Mouse (Mus musculus) mouse embryonic stem cell (cell line): Measurements from ENCODE around the gene Tfip11.

Source experiments
- in situ Hi-C, 2 experiments: fragments of 300-500 bp; cut with MboI; formaldehyde crosslinking; loops; 1 replicate in 1 of 2; 3 replicates in 1 of 2; pipeline ENCODE4 v1.14.3; 2019 to 2020; ENCODE audit warnings: low sequenced_read_pairs in 2 of 2, low pct_unique_long_range_greater_than_20kb in 1 of 2, mixed read lengths in 1 of 2; ENCODE audit not compliant: unreplicated experiment in 1 of 2

The Tfip11 gene

DNA sequence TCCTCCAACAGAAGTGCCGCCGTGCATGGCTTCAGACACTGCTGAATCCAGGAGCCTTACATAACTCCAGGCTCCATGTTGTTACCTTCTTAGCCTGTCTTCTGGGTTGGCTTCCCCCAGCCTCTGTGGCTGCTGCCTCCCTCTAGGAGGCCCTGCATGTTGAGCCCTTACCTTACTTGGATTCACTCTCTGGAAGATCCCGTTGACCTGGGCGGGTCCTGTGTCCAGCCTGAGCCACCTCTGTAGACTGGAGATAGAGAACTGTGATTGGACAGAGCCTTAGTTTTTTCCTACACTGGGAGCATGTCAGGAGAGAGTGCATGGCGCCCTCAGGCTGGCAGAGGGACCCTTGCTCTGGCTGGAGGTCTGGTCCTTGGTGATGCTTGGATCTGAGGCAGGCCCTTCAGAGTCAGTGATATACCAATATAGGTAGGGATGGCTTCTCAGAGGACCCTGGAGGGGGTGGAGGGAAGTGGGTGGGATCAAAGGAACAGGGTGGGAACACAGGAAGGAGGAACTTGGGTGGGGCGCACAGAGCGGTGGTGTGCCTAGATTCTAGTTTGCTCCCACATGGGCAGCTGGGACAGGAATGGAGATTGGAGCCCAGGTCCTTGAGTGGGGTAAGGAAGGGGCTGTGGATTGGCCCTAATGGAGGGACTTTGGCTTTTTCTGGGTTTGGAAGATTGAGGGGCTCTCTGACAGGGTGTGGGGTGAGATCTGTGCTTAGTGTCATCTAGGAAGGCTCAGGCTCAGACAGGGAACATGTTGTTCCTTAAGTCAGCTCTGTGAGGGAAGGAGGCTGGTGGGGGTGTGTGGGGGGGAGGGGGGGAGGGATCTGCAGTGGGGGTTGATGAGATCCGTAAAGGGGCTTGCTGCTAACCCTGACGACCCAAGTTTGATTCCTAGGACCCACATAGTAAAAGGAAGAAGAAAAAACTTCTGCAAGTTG is 37.7 kb upstream of the Tfip11 start:
- in situ Hi-C loops, result no loop called here

DNA sequence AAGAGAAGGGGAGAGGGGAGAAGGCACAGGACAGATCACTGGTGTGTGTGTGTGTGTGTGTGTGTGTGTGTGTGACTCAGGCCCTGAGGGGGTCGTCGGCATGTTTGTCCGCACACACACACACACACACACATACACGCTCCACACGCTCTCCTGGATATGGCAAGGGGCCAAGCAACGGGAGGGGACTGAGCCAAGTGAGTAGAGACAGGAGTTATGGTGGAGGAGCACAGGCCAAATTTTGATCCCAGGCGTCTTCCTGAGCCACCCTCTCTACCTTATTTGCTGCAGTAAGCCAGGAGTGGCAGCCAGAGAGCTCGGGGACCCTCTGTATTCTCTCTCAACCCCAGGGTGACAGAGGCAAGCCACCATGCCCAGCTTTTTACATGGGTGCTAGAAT is 36.9 kb upstream of the Tfip11 start:
- in situ Hi-C loops, result no loop called here

DNA sequence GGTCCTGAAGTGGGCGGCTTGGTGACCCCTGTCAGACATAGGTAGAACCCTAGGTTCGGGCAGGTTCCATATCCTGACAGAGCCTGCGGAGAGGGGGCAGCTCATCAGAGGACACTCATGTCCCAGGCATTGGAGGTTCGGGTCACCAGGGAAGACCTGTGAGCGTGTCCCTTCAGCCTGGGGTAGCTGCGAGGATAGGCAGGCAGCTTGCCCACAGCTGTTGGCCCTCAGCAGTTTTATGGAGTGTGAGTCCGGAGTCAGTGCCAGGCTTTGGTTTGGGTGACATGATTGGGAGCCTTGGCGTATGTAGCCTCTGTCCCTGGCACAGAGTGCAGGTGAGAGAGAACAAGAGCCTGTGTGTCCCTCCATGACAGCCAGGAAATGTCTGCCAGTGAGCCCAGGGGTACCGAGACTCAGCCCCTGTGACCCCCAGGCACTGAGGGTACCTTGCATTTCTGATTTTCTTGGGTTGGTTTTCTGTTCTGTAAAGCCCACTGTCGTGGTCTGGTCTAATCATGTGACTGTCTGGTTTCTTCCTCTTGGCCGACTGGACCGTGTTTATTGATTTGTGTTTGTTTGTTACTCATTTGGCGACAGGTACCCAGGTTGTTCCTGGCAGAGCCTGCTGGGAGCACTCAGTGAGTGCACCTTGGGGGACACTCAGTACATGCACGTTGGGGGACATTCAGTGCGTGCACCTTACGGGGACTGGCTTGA is 36.2 kb upstream of the Tfip11 start:
- in situ Hi-C loops, result no loop called here

DNA sequence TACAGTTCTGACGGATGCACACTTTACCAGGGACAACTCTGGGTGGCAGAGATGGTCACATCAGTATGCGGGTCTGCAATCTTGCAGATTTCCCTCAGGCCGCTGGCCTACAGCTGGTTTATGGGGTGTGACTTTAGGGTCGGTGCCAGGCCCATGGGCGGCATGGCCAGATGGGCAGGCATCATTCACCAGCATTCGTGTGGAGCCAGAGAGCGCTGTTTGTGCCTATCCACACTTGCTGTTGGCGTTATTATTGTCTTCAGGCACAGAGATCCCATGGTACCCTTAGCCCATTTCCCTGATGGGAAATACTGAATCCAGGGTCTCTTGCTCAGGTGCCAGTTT is 35.6 kb upstream of the Tfip11 start:
- in situ Hi-C loops, result no loop called here

DNA sequence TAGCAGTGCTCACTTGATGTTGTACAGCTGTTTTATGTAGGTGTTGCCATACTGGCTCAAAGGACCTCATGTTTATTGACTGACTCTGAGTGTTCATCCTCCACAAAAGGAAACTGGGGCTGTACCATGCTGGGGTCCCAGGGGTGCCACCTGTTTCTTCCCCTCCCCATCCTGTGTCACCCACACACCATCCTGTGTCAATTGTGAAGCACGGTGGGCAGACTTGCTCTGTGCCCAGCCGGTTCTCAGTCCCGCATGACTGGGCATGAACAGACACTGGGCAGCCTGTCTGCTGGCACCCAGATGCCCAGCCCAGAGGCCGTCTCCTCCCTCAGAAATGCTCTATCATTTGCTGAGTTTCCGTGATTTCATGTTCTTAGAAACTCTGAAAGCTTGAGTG is 34.3 kb upstream of the Tfip11 start:
- in situ Hi-C loops, result no loop called here

DNA sequence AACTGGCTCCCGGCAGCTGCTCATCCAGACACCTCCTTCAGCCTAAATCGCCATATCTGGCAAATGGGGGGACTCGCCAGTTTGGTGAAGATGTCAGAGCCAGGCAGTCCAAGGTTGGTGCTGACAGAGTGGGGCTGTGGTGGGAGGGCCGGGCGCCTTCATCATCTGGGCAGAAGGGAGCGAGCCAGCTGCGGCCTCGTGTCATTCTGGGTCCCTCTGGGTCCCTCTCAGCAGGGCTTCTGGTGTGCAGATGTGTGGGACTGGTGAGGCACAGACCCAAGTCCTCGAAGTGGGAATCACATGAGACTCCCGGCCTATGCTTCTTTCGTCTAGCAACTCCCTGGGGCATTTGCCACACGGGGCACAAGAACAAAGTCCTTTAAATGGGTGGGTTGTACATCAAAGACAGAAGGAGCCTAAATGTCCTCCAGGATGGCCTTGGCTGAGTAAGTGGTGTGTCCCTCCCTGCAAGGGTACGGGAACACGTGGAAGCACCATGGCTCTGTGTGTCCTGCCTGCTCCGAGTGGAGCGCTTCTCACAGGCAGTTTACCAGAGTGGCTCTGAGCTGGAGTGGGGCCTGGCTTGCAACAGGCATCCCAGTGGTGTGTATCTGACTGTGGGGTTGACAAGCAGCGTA is 33.7 kb upstream of the Tfip11 start:
- in situ Hi-C loops, result no loop called here

DNA sequence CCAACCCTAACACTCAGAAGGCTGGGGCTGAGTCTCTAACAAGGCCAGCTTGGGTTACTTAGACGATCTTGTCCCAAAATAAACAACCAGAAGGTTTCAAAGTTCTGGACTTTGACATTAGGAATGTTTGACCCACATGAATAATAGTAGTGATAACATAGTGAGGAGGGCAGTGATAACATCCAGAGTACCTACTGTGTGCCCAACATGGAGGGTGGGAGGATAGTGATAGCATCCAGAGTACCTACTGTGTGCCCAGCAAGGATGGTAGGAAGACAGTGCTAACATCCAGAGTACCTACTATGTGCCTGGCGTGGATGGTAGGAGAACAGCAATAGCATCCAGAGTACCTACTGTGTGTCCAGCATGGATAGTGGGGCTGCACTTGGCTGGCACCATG is 32.4 kb upstream of the Tfip11 start:
- in situ Hi-C loops, result no loop called here

DNA sequence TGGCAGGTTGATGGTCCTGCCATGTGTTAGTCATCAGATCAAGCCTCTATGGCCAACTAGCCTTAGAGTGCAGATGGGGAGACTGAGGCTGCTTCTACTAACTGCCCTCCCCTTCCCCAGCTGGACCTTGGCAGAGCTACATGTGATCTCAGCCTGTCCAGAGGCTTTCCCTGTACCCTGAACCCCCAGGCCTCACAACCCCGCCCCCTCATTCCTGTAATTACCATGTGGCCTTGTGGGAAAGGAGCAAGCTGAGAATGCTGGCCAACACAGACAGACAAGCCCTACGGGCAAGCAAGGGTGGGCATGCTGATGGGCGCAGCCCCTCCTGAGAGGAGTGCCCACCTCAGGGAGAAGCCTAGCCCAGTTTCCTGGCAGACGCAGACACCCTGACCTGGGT is 31.5 kb upstream of the Tfip11 start:
- in situ Hi-C loops, result no loop called here

DNA sequence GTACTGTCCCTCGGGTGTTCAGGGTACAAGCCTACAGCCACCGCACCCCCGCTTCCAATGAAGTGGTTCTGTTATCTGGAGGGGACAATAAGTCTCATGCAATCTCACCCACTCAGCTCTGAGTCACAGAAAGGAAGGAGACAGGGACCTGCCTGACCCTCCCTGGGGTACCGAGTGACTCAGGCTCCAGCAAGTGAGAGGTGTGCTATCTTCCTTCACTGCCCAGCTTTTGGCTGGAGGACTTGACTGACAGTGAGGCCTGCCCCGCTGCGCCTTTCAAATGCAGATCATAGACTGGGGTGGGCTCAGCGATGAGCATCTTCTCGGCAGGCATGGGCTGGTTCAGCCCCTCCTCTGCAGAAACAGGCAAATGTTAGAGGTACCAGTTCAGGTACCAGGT is 31.0 kb upstream of the Tfip11 start:
- in situ Hi-C loops, result no loop called here

DNA sequence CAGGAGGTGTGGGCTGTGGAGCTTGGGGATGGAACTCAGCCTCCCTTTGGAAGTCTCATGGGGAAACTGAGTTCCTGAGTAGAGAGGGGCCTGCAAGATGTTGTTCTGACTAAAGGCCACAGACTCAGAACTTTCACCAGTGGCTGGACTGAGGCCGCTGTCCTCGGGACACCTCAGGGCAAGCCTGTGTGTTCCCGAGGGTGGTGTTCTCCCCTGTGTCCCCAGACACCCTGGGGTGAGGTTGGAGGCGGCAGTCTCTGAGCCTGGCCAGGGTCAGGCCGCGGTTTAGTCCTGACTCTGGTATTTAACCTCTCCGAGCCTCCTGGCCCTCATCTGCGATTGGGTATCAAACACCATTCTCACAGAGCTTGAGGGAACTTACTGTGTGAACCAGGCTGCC is 30.6 kb upstream of the Tfip11 start:
- in situ Hi-C loops, result no loop called here

DNA sequence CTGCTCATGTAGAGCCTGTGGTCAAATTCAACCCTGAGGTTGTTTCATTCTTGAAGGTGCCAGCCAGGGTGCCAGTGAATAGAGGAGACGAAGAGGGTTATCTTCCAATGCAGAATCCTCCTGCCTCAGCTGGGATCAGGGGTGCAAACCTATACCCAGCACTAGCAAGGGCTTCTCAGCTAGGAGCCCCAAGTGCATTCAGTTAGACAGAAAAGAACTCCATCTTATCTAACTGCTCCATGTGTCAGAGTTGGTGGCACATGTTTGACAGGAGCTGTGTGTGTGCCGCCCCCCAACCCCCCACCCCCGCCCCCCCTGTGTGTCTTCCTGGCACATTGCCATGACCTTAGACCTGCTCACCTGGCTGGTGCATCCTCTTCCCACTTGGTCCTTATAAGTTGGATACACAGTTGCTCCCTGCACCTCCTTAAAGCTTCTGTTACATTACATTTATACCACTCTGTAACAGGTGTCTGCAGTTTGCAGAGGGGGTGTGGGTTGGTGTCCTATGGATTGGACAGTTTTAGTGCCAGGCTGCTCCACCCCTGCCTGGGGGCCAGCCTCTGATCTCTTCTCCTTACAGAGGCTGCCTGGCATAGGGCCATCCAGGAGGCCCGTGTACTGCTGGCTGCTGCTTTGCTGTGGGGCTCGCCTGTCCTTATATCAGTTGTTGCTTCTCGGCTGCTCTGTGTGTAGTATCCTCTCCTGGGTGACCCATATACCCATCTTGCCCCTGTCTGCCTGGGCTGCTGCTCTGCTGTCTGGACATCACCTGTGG is 29.6 kb upstream of the Tfip11 start:
- in situ Hi-C loops, result no loop called here

DNA sequence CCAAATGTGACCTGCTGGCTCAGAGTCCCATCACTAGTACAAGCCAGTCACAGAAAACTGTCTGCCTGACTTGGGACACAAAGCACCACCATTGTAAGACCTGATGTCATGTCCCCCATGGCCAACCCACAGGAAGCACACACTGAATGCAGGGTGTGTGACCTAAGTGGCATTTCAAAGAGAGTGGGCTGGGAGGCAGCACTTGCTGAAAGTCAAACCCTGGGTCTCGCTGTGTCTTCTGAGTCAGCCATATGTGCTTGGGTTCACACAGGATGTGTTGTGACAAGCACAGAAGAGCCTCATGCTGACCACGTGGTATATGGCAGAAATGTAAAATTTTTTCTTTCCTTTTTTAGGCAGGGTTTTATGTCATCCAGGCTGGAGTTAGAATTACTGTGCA is 28.9 kb upstream of the Tfip11 start:
- in situ Hi-C loops, result no loop called here

DNA sequence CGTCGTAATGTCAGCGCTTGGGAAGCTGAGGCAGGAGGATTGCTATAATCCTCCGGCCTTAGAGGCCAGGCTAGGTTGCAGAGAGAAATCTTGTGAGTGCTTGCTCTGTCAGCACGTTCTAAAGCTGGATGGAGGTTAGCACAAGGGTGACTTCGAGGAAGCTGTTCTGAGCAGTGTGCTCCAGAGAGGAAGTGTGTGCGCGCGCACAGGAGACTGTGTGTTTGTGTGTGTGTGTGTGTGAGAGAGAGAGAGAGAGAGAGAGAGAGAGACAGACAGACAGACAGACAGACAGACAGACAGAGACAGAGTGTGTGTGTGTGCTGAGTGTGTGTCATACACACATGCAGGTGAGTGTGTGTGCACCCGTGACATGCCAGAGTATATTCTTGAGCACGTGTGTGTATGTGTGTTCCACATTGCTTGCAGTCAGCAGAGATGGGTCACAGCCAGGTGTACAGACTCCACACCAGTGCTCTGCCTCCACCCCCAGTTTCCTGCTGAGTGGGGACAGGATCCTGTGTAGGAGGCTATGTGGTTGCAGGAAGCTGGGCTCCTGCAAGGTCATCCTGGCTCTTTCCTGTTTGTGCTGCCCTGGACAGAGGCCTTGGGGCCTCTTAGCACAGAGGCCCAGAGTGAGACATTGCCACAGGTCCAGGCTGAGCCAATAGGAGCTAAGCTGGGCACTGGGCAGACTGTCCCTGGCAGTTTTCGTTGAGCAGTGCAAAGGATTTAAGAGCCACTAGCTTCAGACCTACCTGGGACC is 27.8 kb upstream of the Tfip11 start:
- in situ Hi-C loops, result no loop called here

DNA sequence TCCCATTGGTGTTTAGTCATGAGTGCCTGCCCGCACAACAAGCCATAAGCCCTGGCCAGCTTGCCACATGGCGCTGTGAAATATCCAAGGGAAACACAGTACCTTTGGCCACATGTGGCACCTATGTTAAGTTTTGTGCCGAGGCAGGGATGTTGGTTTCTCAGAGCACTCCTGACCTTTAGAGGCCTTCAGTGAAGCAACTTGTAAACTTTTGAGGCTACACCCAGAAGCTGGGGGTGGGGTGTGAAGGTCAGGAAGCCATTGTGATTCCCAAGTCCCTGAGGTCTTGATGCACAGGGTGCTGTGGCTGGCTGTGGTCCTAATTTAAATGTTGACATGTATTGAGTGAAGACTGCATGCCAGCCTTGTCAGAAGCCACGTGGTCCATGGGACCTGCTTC is 26.8 kb upstream of the Tfip11 start:
- in situ Hi-C loops, result no loop called here

DNA sequence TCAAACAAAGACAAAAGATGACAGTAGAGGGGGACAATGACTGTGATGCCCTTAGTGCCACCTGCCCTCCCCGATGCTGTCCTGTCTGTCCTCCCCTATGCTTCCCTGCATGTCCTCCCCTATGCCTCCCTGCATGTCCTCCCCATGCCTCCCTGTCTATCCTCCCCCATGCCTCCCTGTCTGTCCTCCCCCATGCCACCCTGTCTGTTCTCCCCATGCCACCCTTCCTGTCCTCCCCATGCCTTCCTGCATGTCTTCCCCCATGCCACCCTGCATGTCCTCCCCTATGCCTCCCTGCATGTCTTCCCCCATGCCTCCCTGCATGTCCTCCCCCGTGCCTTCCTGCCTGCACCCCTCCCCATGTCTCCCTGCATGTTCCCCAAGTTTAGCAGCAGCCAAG is 26.0 kb upstream of the Tfip11 start:
- in situ Hi-C loops, result no loop called here

DNA sequence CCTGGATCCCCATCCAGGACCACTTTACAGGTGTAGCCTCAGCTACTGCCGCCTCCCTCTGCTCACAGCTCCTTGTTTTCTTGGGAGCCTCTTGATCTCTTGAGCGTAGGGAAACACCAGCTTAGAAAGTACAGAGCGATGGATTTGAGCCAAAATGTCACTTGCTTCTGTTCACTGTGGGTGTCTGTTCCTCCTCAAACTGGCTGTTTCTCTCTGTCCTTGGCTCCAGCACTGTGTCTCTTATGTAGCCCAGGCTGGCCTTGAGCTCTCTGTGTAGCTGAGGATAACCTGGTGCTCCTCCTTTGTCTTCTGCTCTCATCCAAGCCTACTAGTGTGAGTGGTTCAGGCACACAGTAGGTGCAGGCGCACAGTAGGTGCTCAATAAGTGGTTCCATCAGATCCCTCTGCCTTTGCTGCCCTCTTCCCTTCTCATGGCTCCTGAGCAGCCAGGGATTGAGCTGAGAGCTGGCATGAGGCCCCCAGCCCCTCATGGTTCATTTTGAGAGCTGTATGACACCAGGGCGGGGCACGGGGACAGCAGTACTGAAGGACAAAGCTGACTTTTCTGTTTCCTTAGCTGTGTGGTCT is 25.3 kb upstream of the Tfip11 start:
- in situ Hi-C loops, result no loop called here

DNA sequence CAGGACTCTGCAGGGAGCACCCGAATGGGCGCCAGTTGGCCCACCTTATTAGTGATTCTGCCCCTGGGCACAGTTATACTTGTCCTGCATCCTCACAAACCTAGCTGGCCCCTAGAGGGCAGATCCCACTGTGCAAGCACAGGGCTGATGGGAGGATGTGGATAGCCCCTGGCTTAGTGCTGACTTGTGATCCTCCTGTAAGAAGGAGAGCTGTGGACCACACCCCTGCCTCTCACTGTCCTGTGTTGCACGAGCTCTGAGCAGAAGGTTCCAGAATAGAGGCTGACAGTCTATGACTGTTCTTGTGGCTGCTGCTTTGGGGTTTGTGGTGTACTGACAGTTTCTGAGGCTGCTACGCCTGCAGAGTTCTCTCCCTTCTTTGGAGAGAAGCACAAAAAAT is 24.5 kb upstream of the Tfip11 start:
- in situ Hi-C loops, result no loop called here

DNA sequence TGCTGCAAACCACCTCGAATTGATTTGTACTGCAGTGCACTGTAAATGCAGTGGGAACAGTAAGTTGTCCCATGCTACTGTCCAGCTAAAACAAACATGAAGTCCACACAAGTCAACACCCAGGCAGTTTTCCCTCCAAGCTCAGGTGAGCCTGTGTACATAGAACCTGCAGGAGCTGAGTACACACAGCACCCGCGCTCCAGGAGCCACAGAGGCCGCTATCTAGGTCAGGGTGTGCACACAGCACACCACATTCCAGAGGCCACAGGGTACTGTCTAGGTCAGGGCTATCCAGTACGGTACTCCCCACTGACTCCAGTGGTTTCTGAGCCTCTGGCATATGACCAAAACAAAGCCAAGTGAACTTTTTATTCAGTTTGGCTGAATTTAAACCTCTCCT is 23.8 kb upstream of the Tfip11 start:
- in situ Hi-C loops, result no loop called here
